Mouse (Mus musculus): ENCODE measurements around the gene Sfrp5. TPM values are rescaled to one million over a fixed set of nuclear protein-coding genes. Genes with fewer than 3 reads are reported as not detected.

Sfrp5 gene
- polyA plus RNA-seq, 1 experiment from 2014 or later = not detected

DNA sequence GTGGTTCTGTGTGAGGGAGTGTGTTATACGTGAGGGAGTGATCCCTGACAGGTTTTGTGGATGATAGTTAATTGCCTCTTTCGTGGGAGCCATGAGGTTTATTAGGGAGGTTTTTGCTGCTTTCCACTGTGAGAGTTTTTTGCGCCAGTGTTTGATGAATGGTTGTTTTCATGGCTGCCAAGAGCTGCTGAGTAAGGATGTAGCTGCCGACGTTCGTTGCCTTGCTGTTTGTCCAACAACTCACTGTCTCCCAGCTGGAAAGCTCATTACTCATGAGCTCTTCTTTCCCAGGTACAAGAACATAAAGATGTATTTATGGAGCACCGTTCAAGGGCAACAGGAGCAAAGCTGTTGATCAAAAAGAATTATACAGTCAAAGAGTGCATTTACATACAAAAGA lies 37.9 kb downstream of the Sfrp5 start:
- Histone ChIP-seq H3K4me3 (no peak overlapping the region), H3K4me1 (no peaks in the 10 kb centered on the region), H3K4me2 (replicated peaks) (no peak overlapping the region), H3K36me3 (no peaks in the 10 kb centered on the region), H3K27me3 (peaks cover 33% of the 10 kb centered on the region), H3K9me3 (no peaks in the 10 kb centered on the region), H3K9ac (replicated peaks) (no peak overlapping the region), H3K27ac (replicated peaks) (no peak overlapping the region)
- no peak for ATAC-seq (ENCODE audit: low FRiP score, low read depth)
- 74% methylated on average over 7 of the region's 7 CpGs for WGBS

GRCm38 (mm10) chr19:42163764-42164163 lies 38.3 kb downstream of the Sfrp5 start, which contains the start of gene Zfyve27:
Gene Zfyve27 (plus strand): TSS chr19:42163951.
- H3K9me3 ChIP-seq = no peaks in the 10 kb centered on the region
- WGBS = 78% methylated on average over 5 of the region's 5 CpGs
- H3K9ac ChIP-seq (replicated peaks) = no peak within 1 kb of the TSS
- no peaks in the 10 kb centered on the region for H3K36me3 ChIP-seq
- H3K27me3 ChIP-seq = peaks cover 29% of the 10 kb centered on the region
- H3K4me1 ChIP-seq = no peaks in the 10 kb centered on the region
- no peak within 1 kb of the TSS for H3K4me3 ChIP-seq
- no peak within 1 kb of the TSS for H3K27ac ChIP-seq (replicated peaks)
- no peak for ATAC-seq (ENCODE audit: low FRiP score, low read depth)
- H3K4me2 ChIP-seq (replicated peaks) = no peak within 1 kb of the TSS

- Histone ChIP-seq H3K9ac (replicated peaks) (no peak overlapping the region), H3K27ac (replicated peaks) (peak overlapping the region; percentile 46; the same call in 1 of the 2 replicates)
- no peak for ATAC-seq (ENCODE audit: low FRiP score, low read depth)
Measured at GRCm38 (mm10) chr19:42158246-42159017, 43.6 kb downstream of the Sfrp5 start.

GRCm38 (mm10) chr19:42157493-42158237 lies 44.4 kb downstream of the Sfrp5 start:
- no peak for ATAC-seq (ENCODE audit: low FRiP score, low read depth)
- 71% methylated on average over 12 of the region's 12 CpGs for WGBS

More at GRCm38 (mm10) chr19:42158246-42159017, 43.6 kb downstream of the Sfrp5 start:
- Histone ChIP-seq H3K4me1 (no peaks in the 10 kb centered on the region), H3K27me3 (no peaks in the 10 kb centered on the region), H3K36me3 (no peaks in the 10 kb centered on the region), H3K4me2 (replicated peaks) (no peak overlapping the region), H3K9me3 (no peaks in the 10 kb centered on the region), H3K4me3 (no peak overlapping the region)
- WGBS = 68% methylated on average over 13 of the region's 13 CpGs

GRCm38 (mm10) chr19:42151990-42152389 lies 50.1 kb downstream of the Sfrp5 start:
- WGBS = 4% methylated on average over 6 of the region's 6 CpGs
- Histone ChIP-seq H3K27me3 (peaks cover 28% of the 10 kb centered on the region), H3K9me3 (no peaks in the 10 kb centered on the region), H3K27ac (replicated peaks) (no peak overlapping the region), H3K4me1 (peaks cover 12% of the 10 kb centered on the region; the same call in 1 of the 2 replicates), H3K4me2 (replicated peaks) (no peak overlapping the region), H3K4me3 (no peak overlapping the region), H3K36me3 (no peaks in the 10 kb centered on the region), H3K9ac (replicated peaks) (no peak overlapping the region)
- ATAC-seq (ENCODE audit: low FRiP score, low read depth) = peak; percentile 45; the same call in 1 of the 2 replicates

More at GRCm38 (mm10) chr19:42157493-42158237, 44.4 kb downstream of the Sfrp5 start:
- H3K27me3 ChIP-seq = peaks cover 4% of the 10 kb centered on the region; the same call in 1 of the 2 replicates
- peak overlapping the region; percentile 46; the same call in 1 of the 2 replicates for H3K27ac ChIP-seq (replicated peaks)
- H3K4me1 ChIP-seq = no peaks in the 10 kb centered on the region
- H3K36me3 ChIP-seq = no peaks in the 10 kb centered on the region
- H3K4me2 ChIP-seq (replicated peaks) = no peak overlapping the region
- no peak overlapping the region for H3K4me3 ChIP-seq
- H3K9me3 ChIP-seq = no peaks in the 10 kb centered on the region
- no peak overlapping the region for H3K9ac ChIP-seq (replicated peaks)

GRCm38 (mm10) chr19:42148569-42148860 lies 53.5 kb downstream of the Sfrp5 start:
- H3K27ac ChIP-seq (replicated peaks) = no peak overlapping the region
- 26% methylated on average over 7 of the region's 7 CpGs for WGBS
- ATAC-seq (ENCODE audit: low FRiP score, low read depth) = no peak

More at GRCm38 (mm10) chr19:42148569-42148860, 53.5 kb downstream of the Sfrp5 start:
- H3K9ac ChIP-seq (replicated peaks) = peak overlapping the region; percentile 69; the same call in 1 of the 2 replicates
- no peaks in the 10 kb centered on the region for H3K9me3 ChIP-seq
- peaks cover 13% of the 10 kb centered on the region; the same call in 1 of the 2 replicates for H3K4me1 ChIP-seq
- H3K36me3 ChIP-seq = no peaks in the 10 kb centered on the region
- H3K4me2 ChIP-seq (replicated peaks) = peak overlapping the region; percentile 65
- peak overlapping the region; percentile 56 for H3K4me3 ChIP-seq
- H3K27me3 ChIP-seq = peaks cover 51% of the 10 kb centered on the region

Other genes starting within 250 kb of the Sfrp5 start
- 35.5 and 37.8 TPM in 2 replicates for gene Mms19, start 221.1 kb downstream of the Sfrp5 start, polyA plus RNA-seq (2016; fragmentation: Nextera tagmentation; extraction: Ambion mirVana)
- 11.2 and 12.0 TPM in 2 replicates for gene Ubtd1, start 220.5 kb downstream of the Sfrp5 start, polyA plus RNA-seq (2016; fragmentation: Nextera tagmentation; extraction: Ambion mirVana)
- not detected in 2 replicates for gene Ankrd2, start 166.3 kb downstream of the Sfrp5 start, polyA plus RNA-seq (2016; fragmentation: Nextera tagmentation; extraction: Ambion mirVana)
- 0.98 and 1.3 TPM in 2 replicates for gene Hoga1, start 156.6 kb downstream of the Sfrp5 start, polyA plus RNA-seq (2016; fragmentation: Nextera tagmentation; extraction: Ambion mirVana)
- gene 4933411K16Rik, start 150.0 kb downstream of the Sfrp5 start, polyA plus RNA-seq (2016; fragmentation: Nextera tagmentation; extraction: Ambion mirVana) = not detected in 2 replicates
- 73.5 and 80.5 TPM in 2 replicates for gene Morn4, start 115.9 kb downstream of the Sfrp5 start, polyA plus RNA-seq (2016; fragmentation: Nextera tagmentation; extraction: Ambion mirVana)
- gene Pi4k2a, start 111.8 kb downstream of the Sfrp5 start, polyA plus RNA-seq (2016; fragmentation: Nextera tagmentation; extraction: Ambion mirVana) = 36.0 and 36.2 TPM in 2 replicates
- 9.1 TPM in 2 replicates for gene Avpi1, start 73.2 kb downstream of the Sfrp5 start, polyA plus RNA-seq (2016; fragmentation: Nextera tagmentation; extraction: Ambion mirVana)
- gene Marveld1, start 54.9 kb downstream of the Sfrp5 start, polyA plus RNA-seq (2016; fragmentation: Nextera tagmentation; extraction: Ambion mirVana) = 4.2 and 4.8 TPM in 2 replicates
- 53.3 and 55.5 TPM in 2 replicates for gene Zfyve27, start 38.3 kb downstream of the Sfrp5 start, polyA plus RNA-seq (2016; fragmentation: Nextera tagmentation; extraction: Ambion mirVana)
- gene Golga7b, start 45.3 kb upstream of the Sfrp5 start, polyA plus RNA-seq (2016; fragmentation: Nextera tagmentation; extraction: Ambion mirVana) = 7.7 and 8.8 TPM in 2 replicates
- gene Crtac1, start 229.5 kb upstream of the Sfrp5 start, polyA plus RNA-seq (2016; fragmentation: Nextera tagmentation; extraction: Ambion mirVana) = 8.1 TPM in 2 replicates

Data from midbrain, embryonic 12.5 days (tissue).